Mouse (Mus musculus) CD4-positive, CD25-positive, alpha-beta regulatory T cell, adult 4 months (primary cell): ENCODE measurements around the gene Prkca. TPM values are rescaled to one million over a fixed set of nuclear protein-coding genes. Genes with fewer than 3 reads are reported as not detected.
A peak's percentile ranks its signal among the peaks of the same experiment; 100 is the strongest.
"Not testable (repeated sequence)": the region's sequence is repeated elsewhere in the genome, so short reads cannot be mapped to it uniquely, and the experiment has no call there.

ENCODE experiments used
- ATAC-seq: one replicate; pipeline ENCODE4 v1.8.0; 2017
- polyA plus RNA-seq, 2 experiments: library from polyadenylated mRNA; unstranded; fragments of 100-300 nt; shearing (Covaris generic); gene quantifications; one replicate each; pipeline ENCODE4 v1.2.1; 2017

The Prkca gene
- polyA plus RNA-seq, 2 experiments from 2014 or later = 13.0 to 15.3 TPM

DNA sequence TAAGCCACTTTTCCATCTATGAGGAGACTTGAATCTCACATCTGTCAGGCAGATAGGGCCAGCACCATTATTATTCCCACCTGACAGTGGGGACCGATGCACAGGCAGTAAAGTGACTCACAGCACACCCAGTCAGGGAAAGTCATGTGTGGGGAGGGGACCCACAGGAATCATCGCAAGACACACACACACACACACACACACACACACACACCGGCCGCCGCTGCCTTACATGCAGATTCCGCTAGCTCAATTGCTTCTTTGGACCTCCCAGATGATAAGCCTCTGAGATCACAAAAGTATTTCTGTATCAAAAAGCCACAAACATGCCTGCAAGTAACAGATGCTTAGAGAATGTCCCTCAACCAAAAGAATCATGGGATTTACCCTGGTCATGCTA, 239.6 kb downstream of the Prkca start:
- no peak for ATAC-seq

DNA sequence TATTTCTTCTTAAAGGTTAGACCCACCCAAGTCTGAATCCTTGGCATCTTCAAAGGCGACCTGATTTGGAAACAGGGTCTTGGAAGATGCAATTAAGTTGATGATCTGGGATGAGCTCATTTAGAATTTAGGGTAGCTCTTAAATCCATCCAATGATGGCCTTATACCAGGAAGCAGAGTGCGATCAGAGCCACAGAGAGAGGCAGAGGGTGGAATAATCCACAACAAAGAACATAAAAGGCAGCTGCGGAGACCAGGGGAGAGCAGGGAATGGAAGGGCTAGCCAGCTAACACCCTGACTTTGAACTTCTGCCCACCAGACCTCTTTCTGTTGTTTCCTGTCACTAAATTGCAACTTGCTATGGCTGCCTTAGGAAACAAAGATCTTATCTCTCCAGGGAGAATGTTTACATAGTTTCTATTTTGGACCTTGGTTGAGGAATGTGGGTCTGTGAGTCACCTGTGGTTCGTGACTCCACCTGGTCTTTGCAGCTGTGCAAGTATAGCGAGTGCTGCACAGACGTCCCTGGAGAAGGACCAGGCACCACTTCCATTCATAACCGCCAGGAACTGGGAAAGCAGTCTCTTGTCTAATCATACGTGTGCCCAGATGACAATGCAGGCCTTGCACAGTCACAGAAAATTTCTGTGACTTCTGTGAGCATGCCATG, 242.3 kb downstream of the Prkca start:
- no peak for ATAC-seq

GRCm38 (mm10) chr11:108098306-108098705, 245.4 kb downstream of the Prkca start:
- peak; percentile 38 for ATAC-seq

GRCm38 (mm10) chr11:108094796-108095195, 248.9 kb downstream of the Prkca start:
- ATAC-seq = peak; percentile 85

DNA sequence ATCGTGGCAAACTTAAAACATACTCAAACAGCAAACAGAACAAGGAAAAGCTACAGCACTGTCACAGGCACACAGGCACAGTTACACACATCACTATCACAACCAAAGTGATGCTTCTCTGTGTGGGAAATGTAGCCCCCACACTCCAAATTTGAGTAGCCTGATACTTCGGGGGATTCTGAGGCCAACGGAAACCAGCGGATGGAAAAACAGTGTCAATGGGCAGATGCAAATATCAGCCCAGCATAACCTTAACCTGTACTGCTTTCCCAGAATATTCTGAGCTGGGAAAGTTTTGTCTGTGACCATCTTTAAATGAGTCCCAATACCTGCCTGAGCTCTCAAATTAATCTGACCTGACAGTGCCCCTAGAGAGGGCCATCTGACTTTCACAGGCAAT, 250.5 kb downstream of the Prkca start:
- ATAC-seq = no peak

GRCm38 (mm10) chr11:108091238-108091637, 252.5 kb downstream of the Prkca start:
- no peak for ATAC-seq

DNA sequence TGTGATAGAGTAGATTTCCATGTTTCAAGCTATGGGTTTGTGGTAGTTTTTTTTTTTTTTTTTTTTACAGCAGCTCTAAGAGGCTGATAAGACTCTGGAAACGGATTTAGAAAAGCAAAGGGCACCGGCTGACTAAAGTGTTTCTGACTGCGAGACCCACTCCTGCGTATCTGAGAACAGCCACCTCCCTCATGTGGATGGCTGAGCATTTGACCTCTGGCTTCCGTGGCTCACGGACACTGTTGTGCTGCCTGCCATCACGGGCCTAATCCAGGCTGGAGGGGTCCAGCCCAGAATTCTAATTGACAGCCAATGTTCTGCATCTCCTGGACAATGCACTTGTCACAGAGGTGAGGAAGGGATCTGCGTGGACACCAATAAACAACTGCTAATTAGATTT, 253.0 kb downstream of the Prkca start:
- no peak for ATAC-seq

DNA sequence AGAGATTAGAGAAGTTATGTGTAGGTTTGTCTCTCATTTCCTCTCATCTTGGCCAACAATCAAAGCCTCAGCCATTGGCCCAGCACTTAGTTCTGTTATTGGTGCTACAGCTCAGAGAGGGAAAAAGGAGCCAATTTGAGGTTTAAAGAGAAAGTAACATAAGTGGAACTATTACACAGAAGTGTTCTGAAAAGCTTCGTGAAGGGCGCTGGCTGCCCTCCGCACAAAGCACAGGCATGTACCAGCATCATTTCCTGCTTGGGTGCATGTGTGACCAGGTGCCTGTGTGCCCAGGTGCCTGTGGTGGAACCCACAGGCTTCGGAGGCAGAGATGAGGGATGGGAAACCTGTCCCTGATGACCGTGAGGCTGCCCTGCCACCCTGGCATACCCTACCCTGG, 255.7 kb downstream of the Prkca start:
- peak; percentile 74 for ATAC-seq

GRCm38 (mm10) chr11:108087105-108087700, 256.5 kb downstream of the Prkca start:
- not testable (repeated sequence) for ATAC-seq

DNA sequence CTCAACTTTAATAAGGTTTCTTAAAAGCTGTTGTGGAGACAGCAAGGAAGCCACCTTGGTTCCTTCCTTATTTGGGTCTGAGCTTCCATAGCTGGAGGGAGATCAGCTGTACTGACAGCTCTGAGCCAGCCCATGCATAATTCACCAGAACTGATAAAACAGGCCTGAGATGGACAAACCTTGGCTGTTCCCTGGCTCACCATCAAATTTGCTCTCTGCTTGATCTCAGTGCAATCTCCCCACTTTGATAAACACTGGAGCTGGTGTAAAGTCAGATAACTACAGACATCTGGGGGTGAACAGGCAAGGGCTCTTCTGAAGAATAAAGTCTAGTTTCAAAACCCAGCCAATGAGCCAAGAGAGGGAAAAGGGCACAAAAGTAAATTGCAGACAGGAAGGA, 261.1 kb downstream of the Prkca start:
- no peak for ATAC-seq

DNA sequence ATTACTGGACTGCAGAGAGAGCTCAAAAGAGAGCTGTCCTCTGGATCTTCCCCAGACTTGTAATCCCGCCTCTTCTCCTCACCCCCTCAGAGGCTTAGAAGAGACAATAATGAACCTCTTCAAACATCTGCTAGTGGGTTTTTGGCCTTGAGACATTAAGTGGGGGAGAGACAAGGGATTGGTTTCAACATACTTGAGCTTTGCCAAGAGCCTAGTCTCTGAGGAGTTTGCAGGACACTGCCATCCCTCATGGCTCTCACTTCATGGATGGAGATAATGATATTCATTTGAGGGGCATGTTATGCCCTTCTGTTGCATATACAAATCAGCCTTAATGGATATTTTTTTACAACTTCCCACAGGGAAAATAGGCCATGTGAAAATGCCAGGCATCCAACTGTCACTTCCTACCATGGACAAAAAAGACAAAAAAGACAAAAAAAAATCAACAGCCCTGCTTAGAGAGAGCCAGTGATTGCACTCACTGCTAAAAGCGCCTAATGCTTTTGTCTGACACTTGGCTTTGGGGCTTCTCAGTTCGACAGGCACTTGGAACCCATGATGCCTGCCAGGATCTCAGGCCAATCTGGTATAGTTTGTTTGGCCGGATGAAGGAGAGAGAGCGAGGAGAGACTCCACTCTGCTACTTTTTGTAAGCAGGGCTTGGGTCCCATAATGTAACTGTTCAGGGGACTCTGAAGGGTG, 263.6 kb downstream of the Prkca start:
- ATAC-seq = no peak

- no peak for ATAC-seq
These were observed 264.3 kb downstream of the Prkca start for GRCm38 (mm10) chr11:108079454-108079853.

GRCm38 (mm10) chr11:108077514-108077913, 266.2 kb downstream of the Prkca start:
- no peak for ATAC-seq

- no peak for ATAC-seq
These were observed 271.0 kb downstream of the Prkca start for GRCm38 (mm10) chr11:108072606-108073243.

- ATAC-seq = no peak
These were observed 272.5 kb downstream of the Prkca start for GRCm38 (mm10) chr11:108071230-108071629.

- ATAC-seq = no peak
These were observed 273.7 kb downstream of the Prkca start for GRCm38 (mm10) chr11:108070038-108070437.

DNA sequence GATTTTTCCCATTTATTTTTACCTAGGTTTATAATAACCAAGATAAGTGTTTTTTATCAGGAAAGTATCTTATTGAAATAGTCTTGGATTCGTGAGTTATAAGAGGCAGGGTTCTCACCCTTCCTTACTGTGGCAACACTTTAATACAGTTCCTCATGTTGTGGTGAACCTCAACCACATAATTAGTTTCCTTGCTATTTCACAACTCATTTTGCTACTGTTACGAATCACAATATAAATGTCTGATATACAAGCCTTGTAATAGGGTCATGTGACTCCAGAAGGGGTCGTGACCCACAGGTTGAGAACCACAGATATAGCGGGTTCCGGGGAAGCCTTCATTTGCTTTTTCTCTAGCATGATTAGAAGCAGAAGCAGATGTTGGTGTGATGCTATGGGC, 275.3 kb downstream of the Prkca start:
- ATAC-seq = peak; percentile 56

GRCm38 (mm10) chr11:108067161-108067560, 276.6 kb downstream of the Prkca start:
- ATAC-seq = no peak

DNA sequence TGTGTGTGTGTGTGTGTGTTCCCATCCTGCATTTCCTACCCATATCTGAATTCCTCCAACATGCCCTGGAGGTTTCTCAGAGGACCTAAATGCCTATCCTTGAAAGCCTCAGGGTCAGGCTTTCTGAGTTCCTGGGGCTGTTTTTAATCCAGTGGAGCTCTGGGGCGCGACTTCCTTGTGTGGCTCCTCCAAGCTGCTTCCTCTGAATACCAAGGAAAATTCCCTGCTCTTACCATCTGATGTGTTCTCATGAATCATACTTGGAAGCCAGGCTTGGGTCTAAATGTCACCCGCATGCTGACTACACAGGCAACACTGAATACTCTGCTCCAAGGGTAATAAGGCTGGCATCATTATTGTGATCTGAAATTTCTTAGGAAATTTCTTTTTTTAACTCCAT, 279.3 kb downstream of the Prkca start:
- ATAC-seq = no peak

GRCm38 (mm10) chr11:108063096-108063495, 280.6 kb downstream of the Prkca start:
- ATAC-seq = no peak

DNA sequence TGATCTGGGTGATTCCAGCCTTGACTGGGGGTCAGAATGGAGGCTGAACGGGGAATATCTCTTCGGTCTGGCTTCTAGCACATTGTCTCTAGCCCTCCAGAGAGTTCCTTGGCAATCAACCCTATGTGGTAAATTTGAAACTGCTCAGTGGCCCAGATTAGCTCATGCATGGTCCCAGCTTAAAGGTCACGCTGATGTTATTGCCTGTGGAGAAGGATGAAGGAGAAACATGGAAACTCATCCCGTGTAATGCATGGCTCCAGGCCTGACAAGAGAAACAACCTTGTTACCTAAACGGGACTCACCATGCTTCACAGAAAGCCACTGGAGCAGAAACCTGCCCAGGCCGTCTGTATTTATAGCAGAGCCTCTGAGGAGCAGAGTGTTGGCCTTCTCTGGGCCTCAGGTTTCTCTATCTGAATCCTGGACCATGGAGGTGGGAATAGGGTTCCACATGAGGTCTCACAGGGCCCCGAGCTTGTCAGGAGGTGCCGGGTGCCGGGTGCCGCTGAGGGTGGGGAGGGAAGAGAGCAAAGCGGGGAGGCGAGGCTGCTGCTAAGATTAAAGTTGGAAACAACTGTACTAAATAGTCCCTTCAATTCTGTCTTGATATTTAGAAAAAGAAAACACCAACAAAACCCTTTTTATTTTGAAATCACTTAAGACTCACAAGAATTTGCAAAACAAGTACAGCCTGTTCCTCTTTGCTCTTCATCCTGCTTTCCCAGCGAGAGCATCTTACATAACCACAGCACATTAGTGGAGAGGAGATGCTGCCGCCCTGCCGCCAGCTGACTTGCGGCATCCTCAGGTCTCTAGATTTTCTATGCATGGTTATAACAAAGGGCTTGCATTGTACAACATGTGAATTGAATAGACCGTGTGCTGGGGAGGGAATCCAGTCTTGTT, 281.9 kb downstream of the Prkca start:
- no peak for ATAC-seq

DNA sequence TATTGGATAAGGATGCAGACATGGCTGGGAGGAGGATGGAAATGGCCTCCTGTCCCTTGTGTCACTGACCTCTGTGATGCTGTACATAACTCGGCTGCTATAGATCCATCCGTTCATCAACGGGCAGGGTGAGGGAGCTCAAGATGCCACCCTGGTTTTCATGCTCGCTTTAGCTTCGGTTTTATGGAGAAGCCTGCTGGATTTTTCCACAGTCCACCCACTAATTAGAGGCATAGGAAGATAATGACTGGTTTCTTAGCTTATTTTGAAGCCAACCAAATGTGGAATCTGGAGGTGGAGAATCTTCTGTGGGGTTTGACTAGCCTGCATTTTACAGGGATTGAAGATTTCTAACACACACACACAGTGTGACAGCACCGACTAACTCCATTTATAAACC, 286.6 kb downstream of the Prkca start:
- ATAC-seq = no peak
